Mouse (Mus musculus) liver, embryonic 14 days (tissue): ENCODE measurements around the gene Olfr298. TPM values are rescaled to one million over a fixed set of nuclear protein-coding genes. Genes with fewer than 3 reads are reported as not detected.

Experiments used
- polyA plus RNA-seq: library from polyadenylated mRNA; depleted of rRNA; stranded (reverse); fragments of >200 nt; gene quantifications from 2 replicates; pipeline ENCODE4 v1.2.3, GENCODE M21; 2012; rRNA removed

The Olfr298 gene
- polyA plus RNA-seq, result not detected in 2 replicates

DNA sequence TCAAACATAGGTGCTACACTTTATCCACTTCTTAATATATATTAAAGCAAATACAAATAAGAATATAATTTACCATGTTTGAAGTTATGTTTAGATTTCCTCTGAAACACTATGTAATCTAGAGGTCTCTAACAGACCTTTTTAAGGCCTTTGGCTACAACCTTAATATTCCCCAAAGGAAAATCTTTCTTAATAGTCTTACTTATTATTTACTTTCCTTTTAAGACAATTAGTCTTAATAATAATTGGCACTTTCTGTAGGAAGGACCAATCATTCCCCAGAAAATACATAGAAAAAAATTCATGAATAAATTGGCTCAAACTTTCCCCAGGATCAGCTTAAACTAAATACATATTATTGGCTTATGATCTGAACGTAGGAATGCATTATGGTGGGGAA, at the start of gene Olfr298:
Gene Olfr298 (minus strand): TSS at position 101 of the 400 bp plus-strand sequence.

GRCm38 (mm10) chr7:86519668-86520067, 27.4 kb upstream of the Olfr298 start, which contains the start of gene Olfr297:
Gene Olfr297, plus strand, starts transcription at chr7:86519968.

DNA sequence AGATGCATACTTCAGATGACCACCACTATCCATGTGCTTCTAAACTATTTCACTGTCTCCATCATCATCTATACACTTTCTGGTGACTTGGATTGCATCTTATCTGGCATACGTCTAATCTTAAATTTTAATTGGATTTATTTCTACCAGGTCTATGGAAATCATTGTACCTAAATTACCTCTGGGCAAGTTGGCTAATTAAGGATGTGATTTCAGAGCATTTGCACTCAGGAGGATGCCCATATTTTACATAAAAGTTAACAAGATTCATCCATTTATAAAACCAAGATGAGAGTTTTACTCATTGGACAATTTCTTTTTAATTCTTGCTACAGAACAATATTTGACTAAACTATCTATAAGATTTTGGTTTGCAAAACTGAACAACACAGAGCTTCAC, 32.7 kb downstream of the Olfr298 start, which contains the start of gene Olfr299:
Gene Olfr299 (plus strand): TSS at position 301 of the 400 bp plus-strand sequence.

Other genes with a start within 250 kb of the Olfr298 start
- not detected in 2 replicates for gene Vmn2r76, start 246.2 kb downstream of the Olfr298 start, polyA plus RNA-seq
- not detected in 2 replicates for gene Olfr310, start 215.3 kb downstream of the Olfr298 start, polyA plus RNA-seq
- gene Olfr309, start 178.8 kb downstream of the Olfr298 start, polyA plus RNA-seq, result not detected in 2 replicates
- not detected in 2 replicates for gene Olfr308, start 166.9 kb downstream of the Olfr298 start, polyA plus RNA-seq
- not detected in 2 replicates for gene Olfr307, start 154.9 kb downstream of the Olfr298 start, polyA plus RNA-seq
- not detected in 2 replicates for gene Olfr305, start 125.6 kb downstream of the Olfr298 start, polyA plus RNA-seq
- not detected in 2 replicates for gene Olfr304, start 105.8 kb downstream of the Olfr298 start, polyA plus RNA-seq
- not detected in 2 replicates for gene Olfr303, start 94.7 kb downstream of the Olfr298 start, polyA plus RNA-seq
- gene Olfr301, start 88.6 kb downstream of the Olfr298 start, polyA plus RNA-seq, result not detected in 2 replicates
- not detected in 2 replicates for gene Olfr299, start 32.6 kb downstream of the Olfr298 start, polyA plus RNA-seq
- gene Olfr297, start 27.5 kb upstream of the Olfr298 start, polyA plus RNA-seq, result not detected in 2 replicates
- not detected in 2 replicates for gene Olfr295, start 91.4 kb upstream of the Olfr298 start, polyA plus RNA-seq
- not detected in 2 replicates for gene Olfr294, start 124.2 kb upstream of the Olfr298 start, polyA plus RNA-seq
- not detected in 2 replicates for gene Olfr293, start 156.6 kb upstream of the Olfr298 start, polyA plus RNA-seq
- gene Olfr292, start 195.8 kb upstream of the Olfr298 start, polyA plus RNA-seq, result not detected in 2 replicates